Mouse (Mus musculus) erythroblast, adult 5-6 weeks (primary cell): ENCODE measurements around the gene Crot. TPM values are rescaled to one million over a fixed set of nuclear protein-coding genes. Genes with fewer than 3 reads are reported as not detected.
"Not testable (repeated sequence)": the region's sequence is repeated elsewhere in the genome, so short reads cannot be mapped to it uniquely, and the experiment has no call there.

Source experiments
- ATAC-seq: replicated peaks from 2 replicates; pipeline ENCODE4 v1.8.0; 2016; ENCODE audit warnings: moderate number of reproducible peaks, mild to moderate bottlenecking, moderate TSS enrichment, inconsistent platforms; ENCODE audit not compliant: poor library complexity, low FRiP score, severe bottlenecking
- total RNA-seq, 2 experiments: library from RNA; stranded (forward) in 1 of 2; stranded (reverse) in 1 of 2; fragments of 150-400 nt in 1 of 2; fragments of 200-764, 138-1000 nt in 1 of 2; gene quantifications; 2 replicates each; pipeline versions ENCODE4 v1.2.3 to v1.2.4; 2015 to 2017; ENCODE audit warnings: low replicate concordance in 2 of 2

The Crot gene
- total RNA-seq, 2 experiments from 2014 or later: 8.8 to 11.3 TPM

- ATAC-seq: no peak
Measured at GRCm38 (mm10) chr5:8999108-8999507, 2.0 kb upstream of the Crot start.

- no peak for ATAC-seq
Measured at GRCm38 (mm10) chr5:8997513-8997895, 380 bp upstream of the Crot start.

- ATAC-seq: 0 out of 2 replicates have a peak, but pooled peaks have one; percentile 3
Measured at GRCm38 (mm10) chr5:8995966-8996685, 998 bp downstream of the Crot start.

- ATAC-seq: no peak
Measured at GRCm38 (mm10) chr5:8991626-8992025, 5.5 kb downstream of the Crot start.

GRCm38 (mm10) chr5:8990526-8990925 is 6.6 kb downstream of the Crot start:
- ATAC-seq: no peak

- no peak for ATAC-seq
Measured at GRCm38 (mm10) chr5:8987925-8988324, 9.2 kb downstream of the Crot start.

- no peak for ATAC-seq
Measured at GRCm38 (mm10) chr5:8985470-8985869, 11.7 kb downstream of the Crot start.

GRCm38 (mm10) chr5:8974721-8975120 is 22.4 kb downstream of the Crot start:
- no peak for ATAC-seq

- no peak for ATAC-seq
Measured at GRCm38 (mm10) chr5:8972355-8972754, 24.8 kb downstream of the Crot start.

GRCm38 (mm10) chr5:8970694-8971093 is 26.4 kb downstream of the Crot start:
- ATAC-seq: no peak

- no peak for ATAC-seq
Measured at GRCm38 (mm10) chr5:8964487-8964886, 32.6 kb downstream of the Crot start.

- no peak for ATAC-seq
Measured at GRCm38 (mm10) chr5:8960534-8960933, 36.6 kb downstream of the Crot start.

GRCm38 (mm10) chr5:8955544-8955943 is 41.6 kb downstream of the Crot start:
- no peak for ATAC-seq

GRCm38 (mm10) chr5:8953660-8954059 is 43.5 kb downstream of the Crot start:
- ATAC-seq: no peak

GRCm38 (mm10) chr5:8947423-8948110 is 49.6 kb downstream of the Crot start:
- no peak for ATAC-seq

GRCm38 (mm10) chr5:8943836-8944235 is 53.3 kb downstream of the Crot start:
- no peak for ATAC-seq

- not testable (repeated sequence) for ATAC-seq
Measured at GRCm38 (mm10) chr5:8941266-8941665, 55.9 kb downstream of the Crot start.

- ATAC-seq: no peak
Measured at GRCm38 (mm10) chr5:8937965-8938364, 59.2 kb downstream of the Crot start.

GRCm38 (mm10) chr5:8928440-8928839 is 68.7 kb downstream of the Crot start:
- no peak for ATAC-seq

- ATAC-seq: no peak
Measured at GRCm38 (mm10) chr5:8917069-8917468, 80.1 kb downstream of the Crot start.

GRCm38 (mm10) chr5:8916400-8916799 is 80.7 kb downstream of the Crot start:
- ATAC-seq: no peak
